Comparison of ENCODE assay signal across 8 mouse cellular contexts in genomic region chr2:125624837-125625351, GRCm38 (mm10). TPM values are rescaled to one million over a fixed set of nuclear protein-coding genes. Genes with fewer than 3 reads are reported as not detected.
DNase-seq lines count a peak whose midpoint lies in the region; ATAC-seq and TF ChIP-seq lines count a peak whose summit lies in the region.

Gene Cep152 (minus strand): TSS chr2:125625113.

- no peaks in the 10 kb centered on the region for H3K27me3 ChIP-seq in forebrain, embryonic 15.5 days

- under 1% methylated on average over 50 of the region's 50 CpGs for WGBS in forebrain, embryonic 15.5 days
- under 1% methylated on average over 50 of the region's 50 CpGs for WGBS in lung, adult 2 months

- H3K9ac ChIP-seq in ES-E14 (ENCODE audit: insufficient read depth, low read depth, low read length, poor library complexity, severe bottlenecking): peak within 1 kb of the TSS; percentile 89
- H3K9ac ChIP-seq in forebrain, embryonic 15.5 days (replicated peaks): peak within 1 kb of the TSS; percentile 61

- ATAC-seq in forebrain, embryonic 15.5 days (replicated peaks): peak; percentile 99
- peak; percentile 98 for ATAC-seq in neutrophil, adult 5-6 weeks (ENCODE audit: extremely low read depth, insufficient number of reproducible peaks, low FRiP score, poor library complexity, severe bottlenecking)

- DNase-seq in ES-E14 (ENCODE audit: low read depth, low spot score): peak; percentile 91
- DNase-seq in cerebellum, adult 11-12 months: peak; percentile 97
- DNase-seq in heart, postnatal 25 days (ENCODE audit: low spot score): peak; percentile 96
- peak; percentile 96 to 97 for DNase-seq in layer of hippocampus, adult 18-20 months (ENCODE audit: low spot score in 2 of 2)
- DNase-seq in lung, adult 2 months: peak; percentile 97
- peak; percentile 96 for DNase-seq in thymus, adult 18-20 months

- no peak within 1 kb of the TSS for H3K27ac ChIP-seq in ES-E14 (ENCODE audit: insufficient read depth, low read depth, low read length, poor library complexity, severe bottlenecking)
- no peak within 1 kb of the TSS for H3K27ac ChIP-seq in forebrain, embryonic 15.5 days (replicated peaks)

- intact Hi-C loops in heart, postnatal 25 days (cut with DNase I): no loop called here

- H3K4me3 ChIP-seq in ES-E14 (ENCODE audit: insufficient read depth in 1 of 2, low read depth in 1 of 2, low read length in 2 of 2, poor library complexity in 1 of 2, severe bottlenecking in 1 of 2): peak within 1 kb of the TSS; percentile 84 to 88
- peak within 1 kb of the TSS; percentile 82 for H3K4me3 ChIP-seq in forebrain, embryonic 15.5 days
- H3K4me3 ChIP-seq in lung, adult 2 months (replicated peaks; ENCODE audit: extremely low read depth, low read depth, low read length): peak within 1 kb of the TSS; percentile 86

- H3K4me2 ChIP-seq in forebrain, embryonic 15.5 days (replicated peaks): peak within 1 kb of the TSS; percentile 63

- TF ChIP-seq POLR2A in lung, adult 2 months (IDR thresholded peaks at IDR 0.05; ENCODE audit: borderline replicate concordance, extremely low read depth, low read depth, low read length): peak; percentile 44; the same call in 1 of the 2 replicates

- TF ChIP-seq CTCF in lung, adult 2 months (IDR thresholded peaks at IDR 0.05; ENCODE audit: insufficient read depth, low read length): no peak

- in situ Hi-C loops in ES-E14 (cut with MboI; ENCODE audit: low sequenced_read_pairs in 2 of 2, unreplicated experiment in 2 of 2): no loop called here

- H3K4me1 ChIP-seq in ES-E14 (ENCODE audit: control insufficient read depth in 2 of 2, insufficient read depth in 2 of 2, low read length in 2 of 2, poor library complexity in 1 of 2): 0 out of 4 replicates have a peak, but pooled peaks cover 0 to 2% of the 10 kb centered on the region in 2 experiments
- H3K4me1 ChIP-seq in forebrain, embryonic 15.5 days: peaks cover 25% of the 10 kb centered on the region
- H3K4me1 ChIP-seq in lung, adult 2 months (ENCODE audit: control insufficient read depth, insufficient read depth, low read length): no peaks in the 10 kb centered on the region

- H3K36me3 ChIP-seq in ES-E14 (ENCODE audit: control insufficient read depth, insufficient read depth, low read length, poor library complexity, severe bottlenecking): peaks cover 6% of the 10 kb centered on the region
- no peaks in the 10 kb centered on the region for H3K36me3 ChIP-seq in forebrain, embryonic 15.5 days

- H3K9me3 ChIP-seq in ES-E14 (ENCODE audit: control insufficient read depth, insufficient read depth, low read depth, low read length): no peaks in the 10 kb centered on the region; the same call in 1 of the 2 replicates
- H3K9me3 ChIP-seq in forebrain, embryonic 15.5 days: no peaks in the 10 kb centered on the region

TF ChIP-seq in ES-E14, 5 proteins besides CTCF, POLR2A, EP300 and RAD21:
- TF ChIP-seq HCFC1 (IDR thresholded peaks at IDR 0.05; ENCODE audit: borderline replicate concordance, insufficient read depth, low read length) (0 out of 2 replicates have a peak, but pooled peaks have one; percentile 44), CHD2 (IDR thresholded peaks at IDR 0.05; ENCODE audit: low read depth, low read length) (0 out of 2 replicates have a peak, but pooled peaks have one; percentile 57), ZNF384 (IDR thresholded peaks at IDR 0.05; ENCODE audit: low read depth, low read length) (no peak), ZC3H11A (IDR thresholded peaks at IDR 0.05; ENCODE audit: borderline replicate concordance, low read depth, low read length) (no peak), MAFK (IDR thresholded peaks at IDR 0.05; ENCODE audit: insufficient read depth, low read depth, low read length) (no peak)
TF ChIP-seq in ES-E14: peak in this region for 2.

RNA-seq across cellular contexts. Expression of gene Cep152, which starts in this region (rescaled TPM):
- 12.5 and 16.2 TPM in 2 replicates for total RNA-seq in ES-E14 (2012; rRNA removed)
- 4.4 and 4.5 TPM in 2 replicates for polyA plus RNA-seq in forebrain, embryonic 15.5 days (2015; fragmentation: Nextera tagmentation; extraction: Ambion mirVana)
- 1 to 10 TPM; 1.4 to 1.8 TPM for total RNA-seq in heart, postnatal 25 days (2021)
- 1 to 10 TPM; 3.2 TPM for total RNA-seq in layer of hippocampus, adult 18-20 months (2021)
- polyA plus RNA-seq in lung, adult 2 months (2012; rRNA removed): 0.86 and 1.2 TPM in 2 replicates
- 15.9 and 16.0 TPM in 2 replicates for total RNA-seq in neutrophil, adult 5-6 weeks (2017)
